Mouse (Mus musculus) urinary bladder, postnatal 14 days (tissue): Measurements from ENCODE around the gene Astn2.

Source experiments
- DNase-seq: peaks from one replicate; pipeline ENCODE4 v3.0.0; 2021; ENCODE audit warnings: low spot score

Gene Astn2

DNA sequence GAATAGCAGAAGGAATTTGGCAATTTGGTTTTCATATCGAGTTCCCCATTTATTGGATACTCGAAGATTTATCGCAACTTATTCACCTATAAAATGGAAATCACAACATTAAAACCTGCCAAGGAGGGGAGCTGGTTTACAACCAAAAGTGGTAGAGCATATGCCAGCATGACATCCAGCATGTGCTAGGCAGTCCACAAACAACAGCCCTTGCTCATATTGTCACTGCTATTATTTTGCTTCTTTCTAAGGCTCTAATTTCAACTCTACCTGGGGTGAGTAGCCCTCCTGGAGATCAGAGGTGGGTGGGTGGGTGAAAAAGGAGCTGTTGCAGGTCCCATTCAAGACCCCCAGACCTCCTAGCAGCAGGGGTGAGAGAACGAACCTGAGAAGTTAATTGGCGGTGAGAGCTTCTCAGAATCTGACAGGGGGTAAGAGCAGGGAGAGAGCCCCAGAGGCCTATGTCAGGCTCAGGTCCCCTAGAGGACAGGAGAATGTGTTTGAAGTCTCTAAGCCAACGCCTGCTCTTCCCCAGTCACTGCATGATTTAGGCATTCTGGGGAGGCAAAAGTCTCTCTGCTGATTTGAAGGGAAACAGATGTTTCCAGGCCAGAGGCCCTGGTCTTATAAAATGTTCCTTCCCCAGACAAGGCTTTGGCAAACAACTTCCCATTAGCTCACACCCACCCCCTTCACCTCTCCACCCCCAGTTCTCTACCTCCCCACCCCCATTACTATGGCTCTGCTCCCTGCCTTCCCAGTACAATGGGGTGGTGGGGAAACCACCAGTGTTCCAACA, 1001.4 kb downstream of the Astn2 start:
- no peak for DNase-seq

DNA sequence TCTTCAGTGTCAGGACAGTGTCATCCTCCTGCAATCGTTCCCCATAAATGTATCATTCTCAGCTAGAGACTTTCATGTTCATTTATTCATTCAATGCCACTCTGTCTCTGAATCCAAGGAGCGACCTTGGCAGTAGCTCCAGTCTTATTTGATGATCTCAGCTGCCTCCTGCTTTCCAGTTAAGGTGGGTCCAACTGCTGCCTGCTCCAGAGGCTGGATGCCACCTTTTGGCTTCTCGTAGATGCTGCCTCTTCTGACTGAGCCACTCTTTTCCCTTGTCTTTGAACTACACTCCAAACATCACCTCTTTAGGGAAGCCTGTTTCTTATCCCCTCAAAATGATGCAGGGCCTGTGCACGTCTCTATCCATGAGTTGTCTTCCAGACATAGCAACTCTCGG, 1002.1 kb downstream of the Astn2 start:
- DNase-seq, result no peak

DNA sequence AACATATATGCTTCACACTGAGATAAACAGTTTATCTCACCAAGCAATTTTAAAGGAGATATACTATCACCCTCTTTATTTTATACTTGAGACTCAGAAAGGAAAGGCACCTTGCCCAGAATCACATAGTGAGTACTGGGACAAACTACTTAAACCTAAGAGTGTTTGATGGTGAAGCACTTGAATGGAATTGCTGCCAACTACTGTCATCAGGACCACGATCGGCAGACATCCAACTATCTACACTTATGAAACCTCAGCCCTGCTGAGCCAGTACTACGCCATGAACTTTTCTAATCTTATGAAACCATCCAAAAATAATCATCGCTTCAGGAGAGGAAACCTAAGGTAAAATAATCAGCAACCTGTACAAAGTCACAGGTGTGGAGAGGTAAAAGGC, 1005.0 kb downstream of the Astn2 start:
- no peak for DNase-seq

DNA sequence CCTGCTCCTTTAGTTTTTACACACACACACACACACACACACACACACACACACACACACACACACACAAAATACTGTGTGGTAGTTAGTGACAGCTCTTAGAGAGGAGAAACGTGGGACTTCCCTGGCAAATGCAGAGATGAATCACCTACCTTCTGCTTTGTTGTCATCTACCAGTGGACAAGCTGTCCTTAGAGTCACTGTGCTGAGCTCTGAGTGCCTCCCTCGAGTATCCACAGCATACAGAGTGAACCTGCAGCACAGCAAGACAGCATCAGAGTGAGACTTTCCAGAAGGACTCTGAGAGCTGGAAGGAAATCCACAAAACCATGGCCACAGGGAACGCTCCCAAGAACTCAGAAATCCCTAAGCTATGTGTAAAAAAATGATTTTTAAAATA, 1007.6 kb downstream of the Astn2 start:
- DNase-seq, result no peak

DNA sequence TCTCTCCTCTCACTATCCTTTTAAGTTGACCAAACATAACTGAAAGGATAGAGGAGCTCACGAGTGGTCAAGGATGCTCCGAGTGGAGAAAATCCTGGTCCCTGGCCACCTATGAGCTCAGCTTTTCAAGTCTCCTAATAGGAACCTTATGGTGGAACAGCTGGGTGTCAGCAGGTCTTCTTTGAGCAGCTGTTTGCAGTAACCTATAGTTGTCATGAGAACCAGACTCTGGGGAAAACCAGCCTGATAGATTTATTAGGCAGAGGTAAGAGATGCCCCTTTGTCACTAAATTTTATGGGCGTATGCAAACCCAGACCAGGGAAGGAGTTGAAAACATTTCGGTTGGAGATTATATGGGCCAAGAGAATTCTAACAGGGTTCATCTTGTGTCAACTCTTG, 1013.4 kb downstream of the Astn2 start:
- DNase-seq, result peak; percentile 21

DNA sequence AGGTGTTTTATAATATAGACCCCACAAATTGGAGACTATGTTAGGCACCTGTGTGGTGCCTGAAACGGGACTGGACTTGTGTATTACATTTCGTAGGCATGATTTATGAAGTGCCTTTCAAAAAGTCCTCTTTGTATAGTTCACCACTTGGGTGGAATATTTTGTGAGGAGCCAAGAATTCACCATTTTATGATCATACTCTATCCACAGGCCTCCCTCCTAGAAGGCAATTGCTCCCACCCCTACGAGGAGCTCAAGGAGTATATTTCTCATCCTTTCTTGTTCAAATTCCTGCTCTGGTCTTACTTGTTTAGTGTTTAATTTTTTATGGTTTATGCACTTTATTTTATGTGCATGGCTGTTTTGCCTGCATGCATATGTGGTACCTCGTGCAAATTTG, 1021.3 kb downstream of the Astn2 start:
- DNase-seq, result no peak

DNA sequence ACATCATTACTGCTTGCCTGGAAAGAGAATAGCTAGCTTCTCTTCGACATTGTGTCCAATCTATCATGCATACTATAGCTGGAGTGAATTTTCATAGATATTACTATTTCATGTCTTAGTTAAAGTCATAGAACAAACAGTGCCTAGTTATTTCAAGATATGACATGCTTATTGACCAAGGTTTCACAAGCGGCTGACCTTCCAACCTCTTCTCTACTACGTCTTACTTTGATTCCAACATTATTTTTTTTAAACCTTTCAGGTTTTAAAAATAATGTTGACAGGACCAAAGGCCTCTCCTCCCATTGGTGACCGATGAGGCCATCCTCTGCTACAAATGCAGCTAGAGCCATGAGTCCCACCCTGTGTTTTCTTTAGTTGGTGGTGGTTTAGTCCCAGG, 1025.0 kb downstream of the Astn2 start:
- DNase-seq, result no peak

DNA sequence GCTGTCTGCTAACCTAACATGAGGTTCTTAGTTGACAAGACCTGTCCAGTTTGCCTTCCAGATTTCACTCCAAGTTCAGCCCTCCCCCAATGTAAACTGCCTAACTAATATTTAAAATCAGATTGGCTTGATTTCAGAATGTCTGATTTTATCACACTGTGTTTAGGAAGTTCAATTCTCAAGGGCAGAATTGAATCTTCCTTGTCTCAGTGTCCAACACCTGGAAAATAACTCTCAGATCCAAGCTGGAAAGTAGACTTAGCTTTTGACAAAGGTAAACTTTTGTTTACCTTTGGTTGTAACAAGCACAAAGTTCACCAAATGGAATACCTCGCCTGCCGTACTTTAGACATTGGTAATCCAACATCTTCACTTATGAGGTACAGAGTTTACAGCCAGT, 1027.8 kb downstream of the Astn2 start:
- no peak for DNase-seq

DNA sequence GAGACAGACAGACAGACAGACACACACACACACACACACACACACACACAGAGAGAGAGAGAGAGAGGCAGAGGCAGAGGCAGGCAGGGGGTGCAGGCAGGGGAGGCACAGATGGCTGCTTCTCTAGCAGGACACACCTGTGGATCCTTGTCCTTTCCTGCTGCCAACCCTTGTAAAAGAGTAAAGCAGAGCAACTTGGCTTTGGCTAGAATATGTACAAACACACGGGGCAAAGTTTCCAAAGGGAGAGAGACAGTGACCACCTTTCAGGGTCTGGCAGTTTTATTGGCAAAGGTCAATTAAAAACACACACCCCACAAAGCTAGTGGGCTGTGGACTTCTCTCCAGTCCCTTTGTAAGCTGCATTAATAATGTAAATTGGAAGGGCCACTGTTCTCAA, 1030.6 kb downstream of the Astn2 start:
- DNase-seq, result no peak

DNA sequence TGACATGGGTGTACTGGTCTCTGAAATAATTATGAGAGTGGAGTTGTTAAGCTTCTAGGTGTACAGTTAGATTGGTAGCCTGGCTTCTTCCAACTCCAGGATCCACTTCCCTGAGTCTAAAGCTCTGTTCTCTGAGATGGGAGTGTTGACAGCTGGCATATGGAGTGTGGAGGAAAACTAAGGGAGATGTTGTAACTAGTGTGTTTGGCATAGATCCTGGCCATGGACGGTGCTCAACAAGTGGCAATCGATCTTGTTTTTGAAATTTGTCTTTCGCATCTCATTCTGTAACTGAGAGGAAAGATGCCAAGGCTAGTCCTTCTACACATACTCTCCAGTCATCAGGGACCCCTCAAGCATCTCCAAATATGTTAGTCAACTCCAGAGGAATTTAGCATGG, 1031.7 kb downstream of the Astn2 start:
- DNase-seq, result no peak

DNA sequence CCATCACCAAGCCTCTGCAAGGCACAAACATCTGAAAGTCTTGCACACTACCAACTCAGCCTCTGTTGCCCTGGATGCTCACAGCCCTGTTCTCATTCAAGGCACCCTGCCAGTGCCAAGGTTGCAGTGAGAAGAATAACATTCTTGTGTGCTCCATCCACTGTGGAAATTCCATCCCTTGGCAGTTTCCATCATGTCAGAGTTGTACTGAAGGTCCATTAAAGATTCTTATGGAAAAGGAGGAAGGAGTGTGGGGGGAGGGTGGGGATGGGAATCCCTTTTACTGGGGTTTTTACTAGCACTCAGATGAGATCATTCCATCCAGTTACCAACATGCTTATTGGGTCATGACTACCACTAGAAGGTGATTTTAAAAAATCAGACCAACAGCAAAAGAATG, 1037.3 kb downstream of the Astn2 start:
- no peak for DNase-seq

DNA sequence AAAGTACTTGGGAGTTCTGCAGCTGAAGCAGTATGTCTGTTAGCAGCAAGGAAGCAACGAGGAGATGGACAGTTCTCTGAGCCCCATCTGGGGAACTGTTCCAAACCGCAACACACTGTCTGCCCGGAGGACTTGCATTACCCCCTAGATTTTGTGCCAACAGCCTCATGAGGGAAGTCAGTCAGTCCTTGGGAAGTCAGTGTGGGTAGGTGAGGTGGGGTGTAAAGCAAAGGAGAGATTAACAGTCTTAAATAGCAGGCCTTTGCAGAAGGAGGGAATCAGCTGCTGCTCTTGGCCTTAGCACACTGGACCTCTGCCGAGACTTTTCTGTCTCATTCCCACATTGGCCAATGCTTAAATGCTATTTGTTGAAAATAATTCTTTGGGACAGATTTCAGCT, 1049.8 kb downstream of the Astn2 start:
- DNase-seq, result peak; percentile 11

DNA sequence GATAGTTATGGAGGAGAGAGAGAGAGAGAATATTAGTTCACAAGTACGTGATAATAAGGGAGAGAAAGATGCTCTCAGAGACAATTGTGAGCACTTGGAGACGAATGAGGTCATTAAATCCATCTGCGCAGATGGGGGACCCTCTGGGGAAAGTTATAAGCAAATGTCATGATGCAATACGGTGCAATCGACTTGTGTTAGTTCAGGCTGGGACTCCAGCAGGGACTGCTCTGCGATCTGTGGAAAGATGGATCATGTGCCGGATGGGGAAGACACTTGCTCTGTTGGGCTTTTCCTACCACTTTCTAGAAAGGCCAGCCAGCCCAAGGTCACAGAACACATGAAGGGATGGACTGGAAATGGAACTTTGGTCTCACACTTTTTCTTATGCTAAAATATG, 1053.9 kb downstream of the Astn2 start:
- DNase-seq, result no peak

DNA sequence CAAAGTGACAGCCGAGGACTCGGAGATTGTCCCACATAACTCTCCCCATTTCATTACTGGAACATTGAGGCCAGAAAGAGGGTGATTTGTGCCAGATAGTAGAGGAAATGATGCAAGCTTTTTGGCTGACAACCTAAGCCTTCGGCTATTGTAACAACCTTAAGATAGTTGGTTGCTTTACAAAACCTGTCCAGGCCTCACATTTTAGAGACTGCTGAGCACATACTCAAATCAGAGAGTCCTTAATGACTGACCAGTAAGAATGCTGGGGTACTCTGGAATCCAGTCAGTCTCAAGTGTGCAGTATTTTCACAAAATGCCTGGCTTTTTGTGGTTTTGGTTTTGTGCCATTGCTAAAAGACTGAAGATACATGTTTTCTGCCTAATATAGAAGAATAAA, 1062.6 kb downstream of the Astn2 start:
- DNase-seq, result no peak

DNA sequence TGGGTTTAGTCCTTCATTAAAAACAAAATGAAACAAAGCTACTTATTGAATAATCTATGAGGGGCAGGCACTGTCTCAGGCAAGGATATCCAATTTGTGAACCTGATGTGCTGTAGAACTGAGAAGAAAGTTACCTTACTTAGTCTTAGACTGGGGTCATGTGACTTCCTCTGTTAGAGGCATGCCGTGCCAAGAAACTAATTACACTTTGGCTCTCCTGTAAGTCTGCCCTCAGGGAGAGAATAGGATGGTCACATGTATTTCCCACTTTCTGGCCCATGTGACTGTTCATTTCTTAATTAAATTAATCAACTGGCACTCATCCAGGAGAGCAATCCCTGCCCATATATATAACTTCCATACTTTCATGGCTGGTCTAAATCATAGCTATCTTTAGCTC, 1070.7 kb downstream of the Astn2 start:
- DNase-seq, result no peak
